Mouse (Mus musculus) gastrocnemius, adult 2 months (tissue): Measurements from ENCODE around the gene Gtf3c1. TPM values are rescaled to one million over a fixed set of nuclear protein-coding genes. Genes with fewer than 3 reads are reported as not detected.

Source experiments
- DNase-seq: peaks from one replicate; pipeline ENCODE4 v3.0.0; 2022
- H3K27ac ChIP-seq: fragments of 200-600 bp; 2 replicates; pipeline ENCODE4 v1.8.1; 2022; ENCODE audit warnings: mild to moderate bottlenecking
- H3K4me3 ChIP-seq: fragments of 200-600 bp; 2 replicates; pipeline ENCODE4 v1.8.1; 2022; ENCODE audit warnings: mild to moderate bottlenecking, moderate library complexity
- CTCF ChIP-seq: fragments of 200-600 bp; IDR thresholded peaks from 2 replicates; pipeline ENCODE4 v1.8.1; 2022; ENCODE audit warnings: antibody characterized with exemption, mild to moderate bottlenecking, moderate library complexity
- intact Hi-C: fragments of 180-260 bp; cut with DNase I; formaldehyde crosslinking; loops from one replicate; pipeline ENCODE4 v1.15.1; 2025
- long read RNA-seq, 2 experiments: library from polyadenylated mRNA; stranded (forward); transcript quantifications; one replicate each; pipeline ENCODE4 v2.0.0; 2021
- total RNA-seq, 2 experiments: library from RNA; stranded (reverse); gene quantifications; 2 replicates each; pipeline ENCODE4 v1.2.3; 2021

Gtf3c1 gene
- total RNA-seq: 10 to 100 TPM; 34.1 TPM
- long read RNA-seq, experiment 1, full-length matches to known transcripts: 20 of 30 reads
- long read RNA-seq, experiment 1, partial matches to known transcripts: 9 of 30 reads
- long read RNA-seq, experiment 1, other reads (novel, unspliced or antisense): 1 of 30 reads
- long read RNA-seq, experiment 2, full-length matches to known transcripts: 17 of 24 reads
- long read RNA-seq, experiment 2, partial matches to known transcripts: 6 of 24 reads
- long read RNA-seq, experiment 2, other reads (novel, unspliced or antisense): 1 of 24 reads

DNA sequence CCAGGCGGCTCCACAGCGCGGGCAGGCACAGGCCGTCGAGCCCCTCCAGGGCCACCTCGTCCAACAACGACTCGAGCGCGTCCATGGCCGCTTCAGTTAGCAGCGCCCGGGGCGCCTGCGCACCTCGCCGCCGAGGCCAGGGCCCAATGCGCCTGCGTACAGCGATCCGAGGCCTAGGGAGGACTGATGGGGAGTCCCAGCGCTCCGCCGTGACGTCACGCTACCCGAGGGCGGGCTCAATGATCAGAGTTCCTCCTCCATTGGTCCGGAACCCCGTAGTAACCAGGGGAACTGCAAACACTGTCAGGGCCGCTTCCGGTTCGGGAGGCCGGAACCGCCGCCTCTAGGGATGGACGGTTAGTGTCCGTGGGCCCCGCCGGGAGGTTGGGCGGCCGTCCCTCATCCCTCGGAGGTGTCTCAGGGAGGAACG is at the start of gene Gtf3c1, which contains the start of gene D430042O09Rik:
Gene Gtf3c1 (minus strand): TSS at position 188 of the 430 bp plus-strand sequence.
Gene D430042O09Rik (plus strand): TSS at position 296 of the 430 bp plus-strand sequence.
- H3K4me3 ChIP-seq: peak within 1 kb of the TSS; percentile 92
- no peak for TF ChIP-seq CTCF
- peak within 1 kb of the TSS; percentile 97 for H3K27ac ChIP-seq
- intact Hi-C loops: no loop called here
- DNase-seq: peak; percentile 100

DNA sequence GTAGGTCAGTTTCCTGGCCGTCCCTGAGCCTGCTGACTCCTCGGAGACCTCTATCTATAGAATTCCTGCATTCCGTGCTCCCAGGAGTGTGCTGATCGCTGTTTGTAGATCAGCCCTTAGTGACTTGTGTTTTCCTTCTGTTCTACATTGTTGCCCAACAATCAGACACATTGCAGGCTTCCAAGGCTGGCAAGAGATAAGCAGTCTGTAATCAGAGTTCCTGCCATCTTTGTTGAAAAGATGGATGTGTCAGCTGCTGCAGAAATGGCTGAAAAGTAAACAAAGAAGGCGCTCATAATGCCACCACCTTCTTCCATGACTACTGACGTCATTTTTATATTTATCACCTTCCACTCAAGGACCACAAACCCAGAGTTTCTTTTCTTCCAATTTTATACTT is 49.2 kb upstream of the Gtf3c1 start:
- intact Hi-C loops: no loop called here
- TF ChIP-seq CTCF: no peak
- no peak for DNase-seq
- Histone ChIP-seq H3K4me3 (no peak overlapping the region), H3K27ac (no peak overlapping the region)

GRCm38 (mm10) chr7:125753326-125753715 is 45.7 kb upstream of the Gtf3c1 start:
- DNase-seq: no peak

GRCm38 (mm10) chr7:125752699-125753325 is 45.2 kb upstream of the Gtf3c1 start:
- DNase-seq: no peak
- TF ChIP-seq CTCF: no peak
- intact Hi-C loops: no loop called here

More at GRCm38 (mm10) chr7:125753326-125753715, 45.7 kb upstream of the Gtf3c1 start:
- no peak for TF ChIP-seq CTCF
- H3K4me3 ChIP-seq: no peak overlapping the region
- no peak overlapping the region for H3K27ac ChIP-seq
- intact Hi-C loops: no loop called here

GRCm38 (mm10) chr7:125748186-125748585 is 40.6 kb upstream of the Gtf3c1 start:
- TF ChIP-seq CTCF: peak; percentile 72
- DNase-seq: no peak
- no peak overlapping the region for H3K4me3 ChIP-seq
- no peak overlapping the region for H3K27ac ChIP-seq
- intact Hi-C loops: no loop called here

More at GRCm38 (mm10) chr7:125752699-125753325, 45.2 kb upstream of the Gtf3c1 start:
- Histone ChIP-seq H3K4me3 (no peak overlapping the region), H3K27ac (no peak overlapping the region)

GRCm38 (mm10) chr7:125747316-125747690 is 39.7 kb upstream of the Gtf3c1 start:
- H3K4me3 ChIP-seq: no peak overlapping the region
- TF ChIP-seq CTCF: peak; percentile 49
- intact Hi-C loops: loop anchor here (1.0 kb wide), 1 partner anchor 342 kb away; no protein-coding TSS in a partner anchor

GRCm38 (mm10) chr7:125746621-125747315 is 39.2 kb upstream of the Gtf3c1 start:
- intact Hi-C loops: loop anchor here (1.0 kb wide), 1 partner anchor 343 kb away; no protein-coding TSS in a partner anchor
- TF ChIP-seq CTCF: no peak
- no peak for DNase-seq
- no peak overlapping the region for H3K4me3 ChIP-seq
- no peak overlapping the region for H3K27ac ChIP-seq

More at GRCm38 (mm10) chr7:125747316-125747690, 39.7 kb upstream of the Gtf3c1 start:
- no peak for DNase-seq
- H3K27ac ChIP-seq: no peak overlapping the region

DNA sequence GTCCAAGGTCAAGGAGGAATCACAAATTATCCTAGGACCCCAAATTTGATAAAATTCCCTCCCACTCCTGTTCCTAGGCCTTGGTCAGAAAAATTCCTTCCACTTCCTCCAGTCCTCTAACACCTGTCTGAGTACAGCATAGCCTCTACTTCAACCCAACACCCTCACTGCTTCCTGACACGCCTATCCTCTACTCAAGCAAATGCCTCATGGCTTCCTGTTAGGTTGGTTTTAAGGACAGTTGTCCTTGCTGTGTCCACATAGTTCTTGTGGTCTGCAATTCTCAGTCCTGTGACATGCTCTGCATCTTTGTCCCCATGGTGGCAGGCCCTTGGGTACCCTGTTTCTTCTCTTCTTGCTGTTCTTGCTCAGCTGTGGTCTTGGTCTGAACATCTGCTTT is 37.2 kb upstream of the Gtf3c1 start:
- Histone ChIP-seq H3K4me3 (no peak overlapping the region), H3K27ac (no peak overlapping the region)
- intact Hi-C loops: no loop called here
- no peak for TF ChIP-seq CTCF
- no peak for DNase-seq

DNA sequence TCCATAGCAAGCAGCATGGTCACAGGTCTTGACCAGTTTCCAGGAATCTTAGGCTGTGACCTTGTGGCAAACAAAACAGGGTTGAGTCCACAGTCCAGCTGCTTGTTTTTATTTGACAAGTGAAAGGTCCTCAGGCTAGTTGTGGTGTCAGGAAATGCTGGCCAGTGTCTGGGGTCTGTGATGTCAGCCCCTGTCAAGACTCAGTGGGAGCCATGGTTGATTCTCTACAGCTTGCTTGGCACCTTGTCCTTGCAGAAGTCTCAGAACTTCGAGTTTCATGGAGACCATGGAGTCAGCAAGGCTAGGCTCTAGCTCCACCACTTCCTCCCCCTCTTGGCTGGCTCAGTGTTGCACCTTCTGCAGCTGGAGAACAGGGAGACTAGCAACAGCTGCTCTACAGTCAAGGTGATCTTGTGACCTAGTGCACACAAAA is 33.7 kb upstream of the Gtf3c1 start:
- Histone ChIP-seq H3K4me3 (no peak overlapping the region), H3K27ac (no peak overlapping the region)
- TF ChIP-seq CTCF: no peak
- DNase-seq: no peak
- intact Hi-C loops: no loop called here

- Histone ChIP-seq H3K27ac (no peak overlapping the region), H3K4me3 (no peak overlapping the region)
- intact Hi-C loops: no loop called here
- TF ChIP-seq CTCF: no peak
- no peak for DNase-seq
Measured at GRCm38 (mm10) chr7:125740521-125740920, 32.9 kb upstream of the Gtf3c1 start.

DNA sequence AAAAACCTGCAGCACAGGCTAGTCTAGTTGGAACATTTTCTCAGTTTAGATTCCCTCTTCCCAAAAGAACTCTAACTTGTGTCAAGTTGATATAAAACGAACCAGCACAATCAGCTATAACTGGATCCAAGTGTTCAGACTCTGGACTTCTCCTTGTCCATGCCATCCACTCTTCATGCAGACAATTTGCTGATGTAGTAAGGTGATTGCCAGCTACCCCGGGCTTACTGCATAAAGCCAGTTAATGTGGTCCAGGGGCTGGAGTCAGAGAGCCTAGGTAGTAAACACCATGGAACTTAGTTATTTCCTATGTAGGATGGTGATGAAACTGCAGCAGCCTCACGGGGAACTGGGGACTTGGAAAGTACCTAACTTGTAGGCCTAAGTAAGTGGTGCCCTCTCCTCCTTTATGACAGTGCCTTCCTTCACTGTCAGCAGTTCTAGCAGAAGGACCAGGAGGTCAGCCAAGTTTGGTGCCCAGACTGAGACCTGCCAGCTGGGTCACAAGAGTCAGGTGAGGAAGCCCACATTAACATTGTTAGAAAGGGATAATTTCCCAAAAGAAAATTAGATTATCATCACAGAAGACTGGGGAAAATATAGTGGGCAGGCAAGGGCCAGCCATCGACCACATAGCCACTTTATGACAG is 28.9 kb upstream of the Gtf3c1 start:
- DNase-seq: no peak
- TF ChIP-seq CTCF: no peak

GRCm38 (mm10) chr7:125733791-125734190 is 26.2 kb upstream of the Gtf3c1 start:
- no peak overlapping the region for H3K4me3 ChIP-seq
- no peak for DNase-seq
- TF ChIP-seq CTCF: no peak
- intact Hi-C loops: no loop called here
- H3K27ac ChIP-seq: no peak overlapping the region

More for the DNA sequence above, 28.9 kb upstream of the Gtf3c1 start:
- no peak overlapping the region for H3K4me3 ChIP-seq
- intact Hi-C loops: no loop called here
- no peak overlapping the region for H3K27ac ChIP-seq
